Mouse (Mus musculus): Measurements from ENCODE around the gene Mylpf.

The Mylpf gene

GRCm38 (mm10) chr7:127259186-127259905 lies 50.7 kb downstream of the Mylpf start:
- no peak for DNase-seq (ENCODE audit: low spot score)

GRCm38 (mm10) chr7:127260309-127261111 lies 51.8 kb downstream of the Mylpf start, which contains the start of gene Dctpp1:
TSS of gene Dctpp1 (minus strand) at chr7:127260709.
- peak; percentile 98 for DNase-seq (ENCODE audit: low spot score)

DNA sequence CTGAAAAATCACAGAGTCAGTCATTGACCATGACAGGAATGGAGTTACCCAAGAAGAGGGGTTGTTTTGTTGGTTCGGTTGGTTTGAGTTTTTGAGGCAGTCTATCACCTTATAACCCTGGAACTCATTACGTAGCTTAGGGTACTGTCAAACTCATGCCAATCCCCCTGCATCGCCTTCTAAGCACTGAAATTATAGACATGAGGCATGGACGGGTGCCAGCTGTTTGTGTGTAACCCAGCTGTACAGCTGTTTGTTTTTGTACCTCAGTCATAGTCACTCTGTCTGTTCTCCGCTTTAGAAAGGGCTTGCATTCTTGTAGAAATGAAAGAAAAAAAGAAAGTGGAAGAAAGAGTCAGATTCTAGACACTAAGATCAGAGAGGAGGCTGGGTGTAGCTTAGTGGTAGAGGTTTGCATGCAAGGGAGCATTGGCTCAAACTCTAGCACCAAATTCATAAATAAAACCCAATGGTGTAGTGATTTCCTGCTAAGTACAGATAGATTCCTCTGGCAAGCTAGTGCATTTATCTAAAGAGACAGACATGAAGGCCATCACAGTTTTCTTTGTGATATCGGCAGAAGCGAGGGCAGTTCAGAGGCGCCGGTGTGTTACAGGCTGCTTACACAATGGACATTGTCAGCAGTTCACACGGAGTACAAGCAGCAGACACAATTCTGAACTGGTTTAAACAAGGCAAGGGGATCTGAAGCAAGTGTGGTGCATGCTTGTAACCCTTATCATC lies 53.7 kb downstream of the Mylpf start:
- no peak for DNase-seq (ENCODE audit: low spot score)

- no peak for DNase-seq (ENCODE audit: low spot score)
Measured at GRCm38 (mm10) chr7:127263526-127263925, 54.8 kb downstream of the Mylpf start.

Measured in yolk sac, embryonic 10.5 days (tissue).